Mouse (Mus musculus): ENCODE results near the gene Gm815. TPM values are rescaled to one million over a fixed set of nuclear protein-coding genes. Genes with fewer than 3 reads are reported as not detected.

Gene Gm815
- polyA plus RNA-seq, 1 experiment = not detected

DNA sequence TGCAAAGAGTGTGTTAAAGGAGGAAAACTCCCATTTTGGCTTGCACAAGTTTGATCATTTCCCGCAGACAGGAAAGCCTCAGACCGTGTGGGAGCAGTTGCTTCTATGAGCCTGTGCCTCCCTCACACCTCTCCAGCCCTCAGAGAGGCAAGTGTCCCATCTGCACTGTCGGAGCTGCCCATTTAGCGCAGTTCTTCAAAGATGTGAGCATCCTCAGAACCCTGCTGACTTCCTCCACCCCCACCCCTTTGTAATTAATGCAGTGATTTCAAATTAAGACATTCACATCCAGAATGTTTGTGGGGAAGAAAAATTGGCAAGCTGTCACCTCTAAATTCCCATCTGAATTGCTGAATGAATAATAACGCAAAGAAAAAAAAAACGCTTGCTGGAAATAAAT lies 12.8 kb upstream of the Gm815 start:
- peaks cover 22% of the 10 kb centered on the region for H3K4me1 ChIP-seq
- TF ChIP-seq GATA1 (IDR thresholded peaks at IDR 0.05; ENCODE audit: borderline replicate concordance, low read length) (no peak), FLI1 (IDR thresholded peaks at IDR 0.05; ENCODE audit: low read length) (no peak)
- no peak overlapping the region for H3K4me3 ChIP-seq (replicated peaks)
- H3K9me3 ChIP-seq = no peaks in the 10 kb centered on the region
- H3K36me3 ChIP-seq (replicated peaks; ENCODE audit: low read length) = no peaks in the 10 kb centered on the region
- peaks cover 15% of the 10 kb centered on the region for H3K27me3 ChIP-seq (replicated peaks)

DNA sequence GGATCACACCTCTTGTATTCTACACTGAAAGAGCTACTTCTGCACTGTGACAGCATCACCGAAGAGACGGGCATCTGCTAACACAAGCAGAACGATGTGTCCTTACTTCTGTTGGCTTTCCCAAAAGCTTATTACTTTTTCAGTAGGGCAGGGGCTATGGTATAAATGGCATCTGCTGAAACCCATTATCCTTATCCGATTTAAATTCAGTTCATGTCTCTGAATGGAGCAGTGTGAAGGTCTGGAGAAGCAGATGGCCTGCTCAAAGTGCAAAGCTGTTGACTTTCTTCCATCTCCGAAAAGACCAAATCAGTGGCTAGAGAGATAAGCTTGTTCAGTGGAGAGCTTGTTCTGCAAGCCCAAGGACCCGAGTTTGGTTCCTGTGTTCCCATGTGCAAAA lies 10.1 kb upstream of the Gm815 start:
- H3K9me3 ChIP-seq = no peaks in the 10 kb centered on the region
- no peak overlapping the region for H3K4me3 ChIP-seq (replicated peaks)
- TF ChIP-seq GATA1 (IDR thresholded peaks at IDR 0.05; ENCODE audit: borderline replicate concordance, low read length) = no peak
- TF ChIP-seq FLI1 (IDR thresholded peaks at IDR 0.05; ENCODE audit: low read length) = no peak
- peaks cover 20% of the 10 kb centered on the region for H3K27me3 ChIP-seq (replicated peaks)
- peaks cover 17% of the 10 kb centered on the region for H3K4me1 ChIP-seq
- no peaks in the 10 kb centered on the region for H3K36me3 ChIP-seq (replicated peaks; ENCODE audit: low read length)

DNA sequence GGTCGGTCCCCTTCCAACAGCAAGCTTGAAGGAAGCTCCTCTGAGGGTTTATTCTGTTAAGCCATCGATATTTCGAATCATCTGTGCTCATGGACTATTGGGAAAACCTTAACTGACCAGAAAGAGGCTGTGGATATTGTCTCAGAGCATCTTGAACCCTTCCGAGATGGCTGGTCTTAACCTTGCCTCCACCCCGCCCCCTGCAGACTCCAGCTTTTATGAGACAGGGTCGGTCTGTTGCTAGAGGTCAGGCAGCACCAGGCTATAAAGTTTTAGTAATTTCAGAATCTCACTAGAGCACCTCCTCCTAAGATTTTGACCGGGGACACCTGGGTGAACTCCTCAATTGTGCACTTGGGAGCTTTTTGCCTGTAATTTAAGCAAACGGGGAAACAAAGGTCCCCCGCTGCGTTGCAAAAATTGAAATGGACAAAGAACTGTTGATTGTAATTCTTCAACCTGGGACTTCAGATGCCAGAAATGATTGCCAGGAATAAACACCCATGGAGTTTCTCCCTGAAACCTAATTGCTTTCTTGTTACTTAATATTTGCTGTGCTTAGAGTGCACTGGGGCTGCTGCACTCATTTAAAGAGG lies 8.4 kb upstream of the Gm815 start:
- no peaks in the 10 kb centered on the region for H3K36me3 ChIP-seq (replicated peaks; ENCODE audit: low read length)
- TF ChIP-seq FLI1 (IDR thresholded peaks at IDR 0.05; ENCODE audit: low read length) (no peak), GATA1 (IDR thresholded peaks at IDR 0.05; ENCODE audit: borderline replicate concordance, low read length) (no peak)
- H3K9me3 ChIP-seq = no peaks in the 10 kb centered on the region
- H3K4me3 ChIP-seq (replicated peaks) = no peak overlapping the region
- H3K4me1 ChIP-seq = peaks cover 10% of the 10 kb centered on the region; the same call in 1 of the 2 replicates
- H3K27me3 ChIP-seq (replicated peaks) = peaks cover 22% of the 10 kb centered on the region

DNA sequence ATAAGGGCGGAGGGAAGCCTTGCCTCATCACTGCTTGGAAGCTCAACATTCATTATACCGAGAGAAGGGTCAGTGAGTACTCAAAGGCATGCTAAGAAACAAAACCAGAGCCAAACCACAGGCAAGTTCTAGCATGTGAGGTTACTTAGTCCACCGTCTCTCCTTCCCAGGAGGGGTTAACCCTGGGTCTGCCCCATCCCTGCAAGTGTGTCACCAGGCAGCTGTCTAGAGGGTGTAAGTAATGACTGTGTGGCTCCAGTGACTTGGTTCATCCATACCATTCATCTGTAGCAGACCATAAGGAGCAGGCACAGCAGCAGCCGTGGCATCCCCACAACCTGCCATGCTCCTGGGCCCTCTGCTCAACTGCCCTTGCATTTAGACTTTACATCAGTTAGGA lies 5.8 kb upstream of the Gm815 start:
- Histone ChIP-seq H3K27me3 (replicated peaks) (peaks cover 25% of the 10 kb centered on the region), H3K4me3 (replicated peaks) (no peak overlapping the region), H3K9me3 (no peaks in the 10 kb centered on the region), H3K36me3 (replicated peaks; ENCODE audit: low read length) (no peaks in the 10 kb centered on the region), H3K4me1 (0 out of 2 replicates have a peak, but pooled peaks cover 3% of the 10 kb centered on the region)
- TF ChIP-seq FLI1 (IDR thresholded peaks at IDR 0.05; ENCODE audit: low read length) (no peak), GATA1 (IDR thresholded peaks at IDR 0.05; ENCODE audit: borderline replicate concordance, low read length) (no peak)

DNA sequence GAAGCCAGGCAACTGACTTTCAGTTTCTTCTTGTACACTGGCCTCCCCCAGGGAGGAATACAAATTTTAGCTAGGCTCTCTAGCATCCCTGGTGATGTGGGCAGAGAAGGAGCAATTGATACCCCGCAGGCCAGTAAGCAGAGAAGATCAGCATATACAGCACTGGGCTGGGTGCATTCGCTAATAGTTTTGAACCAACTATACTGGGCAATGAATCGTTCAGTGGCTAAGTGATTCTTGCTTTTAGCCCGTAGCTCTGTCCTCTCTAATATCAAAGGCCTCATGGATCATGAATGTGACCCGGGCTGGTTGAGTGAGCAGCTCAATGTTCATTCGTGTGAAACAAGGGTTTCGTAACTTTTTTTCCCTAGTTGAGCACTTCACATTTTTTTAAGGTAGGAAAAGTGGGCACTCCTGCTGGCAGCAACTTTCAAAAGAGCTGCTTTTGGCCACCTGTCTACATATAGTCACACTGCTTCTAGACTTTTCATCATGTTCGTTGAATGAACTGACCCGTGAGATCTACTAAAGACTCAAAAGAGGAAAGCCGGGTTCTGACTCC lies 3.7 kb upstream of the Gm815 start:
- H3K27me3 ChIP-seq (replicated peaks) = peaks cover 19% of the 10 kb centered on the region
- no peak overlapping the region for H3K4me3 ChIP-seq (replicated peaks)
- TF ChIP-seq FLI1 (IDR thresholded peaks at IDR 0.05; ENCODE audit: low read length) (no peak), GATA1 (IDR thresholded peaks at IDR 0.05; ENCODE audit: borderline replicate concordance, low read length) (no peak)
- H3K4me1 ChIP-seq = peaks cover 5% of the 10 kb centered on the region
- no peaks in the 10 kb centered on the region for H3K9me3 ChIP-seq
- H3K36me3 ChIP-seq (replicated peaks; ENCODE audit: low read length) = no peaks in the 10 kb centered on the region

DNA sequence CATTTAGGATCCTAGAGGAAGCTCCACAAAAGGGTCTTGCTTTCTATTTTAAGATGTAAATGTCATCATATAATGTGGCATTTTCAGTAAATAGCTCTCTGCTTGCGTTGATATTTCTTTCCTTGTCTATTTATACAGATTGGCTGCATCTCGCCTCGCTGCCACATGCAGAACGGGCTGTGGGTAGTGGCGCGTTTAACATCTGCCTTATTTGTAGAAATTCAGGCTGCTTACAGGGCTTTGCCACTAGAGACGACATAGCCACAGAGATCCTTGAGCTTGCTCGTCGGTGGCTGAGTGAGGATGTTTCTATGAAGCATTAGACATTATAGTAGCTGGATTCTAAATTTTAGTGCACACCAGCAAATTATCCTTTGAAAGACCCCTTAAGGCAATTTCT lies 2.5 kb downstream of the Gm815 start:
- no peak for TF ChIP-seq GATA1 (IDR thresholded peaks at IDR 0.05; ENCODE audit: borderline replicate concordance, low read length)
- no peak overlapping the region for H3K4me3 ChIP-seq (replicated peaks)
- H3K27me3 ChIP-seq (replicated peaks) = peaks cover 6% of the 10 kb centered on the region
- peaks cover 37% of the 10 kb centered on the region for H3K4me1 ChIP-seq
- H3K9me3 ChIP-seq = no peaks in the 10 kb centered on the region
- H3K36me3 ChIP-seq (replicated peaks; ENCODE audit: low read length) = no peaks in the 10 kb centered on the region

DNA sequence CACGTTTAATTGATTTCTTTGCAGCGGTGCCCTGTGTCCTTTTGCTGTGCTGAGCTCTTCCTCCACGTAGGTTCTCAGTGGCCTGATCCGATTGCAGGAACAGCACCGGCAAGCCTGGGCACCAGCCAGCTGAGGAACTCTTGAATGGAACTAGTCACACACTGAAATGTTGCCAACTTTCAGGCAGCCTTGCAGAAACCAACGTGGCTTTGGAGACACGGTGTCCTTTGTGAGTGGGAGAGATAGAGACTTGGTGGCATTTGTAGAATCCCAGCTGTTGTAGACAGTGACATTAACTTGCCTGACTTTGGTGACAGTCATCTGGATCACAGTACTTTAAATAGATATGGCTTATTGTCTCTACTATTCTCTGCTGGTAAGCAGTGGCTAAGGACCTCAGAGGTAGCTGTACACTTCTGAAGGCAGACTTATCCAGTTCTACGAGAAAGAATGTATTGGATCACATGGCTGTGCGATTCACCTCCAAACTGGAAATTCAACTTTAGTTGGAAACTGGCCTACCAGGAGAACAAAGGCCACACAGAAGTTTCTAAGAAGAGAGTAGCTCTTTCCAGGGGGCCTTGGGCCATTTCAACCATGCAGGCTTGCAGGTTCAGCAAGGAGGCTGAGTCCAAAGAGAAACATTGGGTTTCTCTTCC lies 5.8 kb downstream of the Gm815 start:
- no peak overlapping the region for H3K4me3 ChIP-seq (replicated peaks)

DNA sequence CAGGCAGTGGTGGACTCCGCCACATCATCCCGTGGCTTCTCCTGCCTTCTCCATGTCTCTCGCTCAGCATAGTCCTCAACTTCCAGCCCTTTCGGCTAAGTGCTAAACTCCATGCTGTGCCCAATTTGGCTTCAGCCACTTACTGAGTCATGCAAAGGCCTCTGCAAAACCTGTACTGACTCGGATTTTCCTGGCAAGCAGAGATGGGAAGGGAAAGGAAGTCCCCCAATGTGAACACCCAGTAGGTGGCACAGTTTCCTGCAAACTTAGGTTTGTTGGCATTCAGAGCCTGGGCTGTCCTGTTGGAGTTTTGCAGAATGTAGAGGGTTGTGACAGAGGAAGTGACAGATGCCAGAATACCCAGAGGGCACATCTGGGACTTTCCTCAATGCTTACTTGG lies 7.2 kb downstream of the Gm815 start:
- TF ChIP-seq GATA1 (IDR thresholded peaks at IDR 0.05; ENCODE audit: borderline replicate concordance, low read length) (no peak), FLI1 (IDR thresholded peaks at IDR 0.05; ENCODE audit: low read length) (no peak)
- Histone ChIP-seq H3K36me3 (replicated peaks; ENCODE audit: low read length) (no peaks in the 10 kb centered on the region), H3K9me3 (peaks cover 7% of the 10 kb centered on the region), H3K27me3 (replicated peaks) (peaks cover 2% of the 10 kb centered on the region), H3K4me1 (peaks cover 38% of the 10 kb centered on the region), H3K4me3 (replicated peaks) (no peak overlapping the region)

More for the DNA sequence above, 5.8 kb downstream of the Gm815 start:
- no peaks in the 10 kb centered on the region for H3K36me3 ChIP-seq (replicated peaks; ENCODE audit: low read length)
- H3K4me1 ChIP-seq = peaks cover 40% of the 10 kb centered on the region
- peaks cover 2% of the 10 kb centered on the region for H3K27me3 ChIP-seq (replicated peaks)
- no peak for TF ChIP-seq FLI1 (IDR thresholded peaks at IDR 0.05; ENCODE audit: low read length)
- TF ChIP-seq GATA1 (IDR thresholded peaks at IDR 0.05; ENCODE audit: borderline replicate concordance, low read length) = no peak
- H3K9me3 ChIP-seq = peaks cover 3% of the 10 kb centered on the region

DNA sequence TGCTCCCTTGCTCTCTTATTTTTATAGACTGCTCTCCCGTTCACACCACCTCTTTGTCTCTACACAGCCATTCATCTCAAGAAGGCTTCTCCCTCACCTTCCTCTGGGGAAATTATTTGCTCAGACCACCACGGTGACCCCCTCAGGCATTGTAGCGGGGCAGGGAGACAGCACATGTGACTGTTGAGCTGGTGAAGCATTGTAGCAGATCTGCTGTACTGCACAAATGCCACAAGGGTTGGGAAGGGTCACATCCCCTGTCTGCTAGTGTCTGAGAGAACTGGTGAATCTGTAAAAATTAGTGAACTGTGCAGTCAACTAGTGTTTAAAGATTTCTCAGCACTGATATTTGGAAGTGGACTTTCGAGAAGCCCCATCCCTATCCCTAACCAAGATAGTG lies 16.5 kb downstream of the Gm815 start:
- Histone ChIP-seq H3K4me3 (replicated peaks) (no peak overlapping the region), H3K4me1 (peaks cover 21% of the 10 kb centered on the region), H3K36me3 (replicated peaks; ENCODE audit: low read length) (no peaks in the 10 kb centered on the region), H3K9me3 (peaks cover 11% of the 10 kb centered on the region), H3K27me3 (replicated peaks) (peaks cover 2% of the 10 kb centered on the region)
- no peak for TF ChIP-seq GATA1 (IDR thresholded peaks at IDR 0.05; ENCODE audit: borderline replicate concordance, low read length)
- TF ChIP-seq FLI1 (IDR thresholded peaks at IDR 0.05; ENCODE audit: low read length) = no peak

DNA sequence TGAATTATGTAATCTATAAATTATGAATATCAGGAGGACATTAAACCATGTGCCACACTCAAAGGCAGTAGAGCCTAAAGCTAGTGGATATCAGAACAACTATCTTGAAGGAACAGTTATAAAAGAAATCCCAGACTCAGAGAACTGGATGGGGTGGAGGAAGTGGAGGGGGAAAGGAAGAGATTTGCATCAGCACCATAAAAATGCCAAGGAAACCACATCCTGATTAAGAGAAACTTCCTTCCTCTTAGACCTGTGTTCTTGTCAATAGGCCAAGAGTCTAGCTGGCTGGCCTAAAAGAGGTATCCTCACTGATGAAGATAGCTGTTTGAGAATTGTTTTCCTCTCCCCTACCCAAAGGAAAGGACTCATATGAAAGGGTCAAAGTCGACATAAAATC lies 28.6 kb downstream of the Gm815 start:
- Histone ChIP-seq H3K4me1 (peaks cover 9% of the 10 kb centered on the region; the same call in 1 of the 2 replicates), H3K9me3 (no peaks in the 10 kb centered on the region), H3K36me3 (replicated peaks; ENCODE audit: low read length) (no peaks in the 10 kb centered on the region), H3K27me3 (replicated peaks) (peaks cover 10% of the 10 kb centered on the region), H3K4me3 (replicated peaks) (no peak overlapping the region)
- TF ChIP-seq FLI1 (IDR thresholded peaks at IDR 0.05; ENCODE audit: low read length) = no peak
- no peak for TF ChIP-seq GATA1 (IDR thresholded peaks at IDR 0.05; ENCODE audit: borderline replicate concordance, low read length)

Measured in megakaryocyte, embryonic 14.5 days (primary cell).